Mouse (Mus musculus): ENCODE data around the gene Zcchc9.
"Not testable (repeated sequence)": the region's sequence is repeated elsewhere in the genome, so short reads cannot be mapped to it uniquely, and the experiment has no call there.

Zcchc9 gene

DNA sequence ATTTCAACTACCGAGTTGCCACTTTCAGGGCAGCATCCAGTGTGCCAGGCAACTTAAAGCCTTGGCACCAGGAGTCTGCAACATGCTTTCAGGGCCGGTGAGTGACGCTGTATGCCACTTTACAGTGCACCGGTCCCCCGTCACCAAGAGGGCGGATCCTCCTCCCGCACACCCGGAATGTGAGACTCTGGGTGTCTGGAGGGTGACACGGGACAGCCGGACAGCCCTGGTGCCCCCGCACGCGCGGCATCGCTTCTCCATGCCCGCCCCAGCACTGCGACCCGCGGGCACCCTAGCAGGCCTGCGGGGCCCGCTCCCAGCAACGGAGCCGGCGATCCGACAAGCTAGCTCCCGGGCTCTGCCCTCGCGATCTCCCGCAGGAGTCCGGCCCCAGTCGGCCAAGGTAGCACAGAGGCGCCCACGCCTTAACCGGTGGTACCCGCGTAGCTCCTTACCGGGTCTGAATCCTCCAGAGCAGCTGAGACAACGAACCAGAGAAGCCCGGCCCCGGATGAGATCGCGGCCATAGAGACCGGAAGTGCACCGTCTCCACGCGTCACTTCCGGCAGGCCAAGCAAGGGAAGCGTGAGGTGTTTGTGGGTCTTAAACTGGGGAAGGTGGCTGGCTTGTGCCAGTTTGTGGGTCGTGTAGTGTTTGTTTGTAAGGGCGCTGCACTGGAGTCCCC is at the start of gene Zcchc9:
Zcchc9 (minus strand) TSS at position 551 of the 685 bp plus-strand sequence.
- DNase-seq = peak; percentile 86

DNA sequence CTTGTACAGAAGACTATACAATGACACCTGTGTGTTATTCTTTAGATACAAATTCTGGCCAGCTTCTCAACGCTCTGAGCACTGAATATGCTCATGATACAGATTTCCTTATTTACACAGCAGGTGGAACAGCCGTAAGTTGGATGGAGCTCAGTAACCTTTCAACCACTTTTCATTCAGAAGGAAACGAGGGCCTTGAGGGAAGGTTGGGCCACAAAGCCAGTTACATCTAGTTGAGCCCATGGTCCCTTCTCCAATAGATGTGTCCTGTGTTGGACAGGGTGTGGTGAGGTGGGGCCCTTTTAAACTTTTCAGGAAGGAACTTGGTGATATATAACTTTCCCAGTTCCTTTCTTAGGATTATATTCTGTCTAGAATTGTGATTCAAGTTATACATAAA is 46.9 kb upstream of the Zcchc9 start:
- DNase-seq = no peak

DNA sequence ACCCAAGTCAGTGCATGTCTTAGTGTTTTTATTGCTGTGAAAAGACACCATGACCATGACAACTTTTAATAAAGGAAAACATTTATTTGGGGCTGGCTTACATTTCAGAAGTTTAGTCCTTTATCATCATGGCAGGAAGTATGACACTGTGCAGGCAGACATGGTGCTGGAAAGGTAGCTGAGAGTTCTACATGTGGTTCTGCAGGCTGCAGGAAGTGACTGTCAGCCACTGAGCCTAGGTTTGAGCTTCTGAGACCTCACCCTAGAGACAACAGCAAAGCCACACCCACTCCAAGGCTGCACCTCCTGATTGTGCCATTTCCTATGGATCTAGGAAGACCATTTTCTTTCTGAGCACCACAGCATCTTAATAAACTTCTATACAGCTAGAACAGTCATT is 20.4 kb upstream of the Zcchc9 start:
- no peak for DNase-seq

DNA sequence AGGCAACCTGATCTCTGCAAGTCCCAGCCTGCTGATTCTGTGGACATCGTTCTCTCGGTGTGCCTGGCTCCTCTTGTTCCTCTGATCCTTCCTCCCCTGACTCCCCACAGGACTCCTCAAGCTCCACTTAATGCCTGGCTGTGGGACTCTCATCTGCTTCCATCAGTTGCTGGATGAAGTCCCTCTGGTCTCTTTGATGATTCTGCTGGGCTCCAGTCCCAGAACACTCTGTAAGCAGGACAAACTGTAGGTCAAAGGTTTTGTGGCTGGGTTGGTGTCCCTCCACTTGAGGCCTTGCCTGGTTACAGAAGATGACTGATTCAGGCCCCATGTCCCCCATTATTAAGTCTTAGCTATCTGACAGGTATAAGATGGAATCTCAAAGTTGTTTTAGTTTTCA is 18.6 kb upstream of the Zcchc9 start:
- no peak for DNase-seq

DNA sequence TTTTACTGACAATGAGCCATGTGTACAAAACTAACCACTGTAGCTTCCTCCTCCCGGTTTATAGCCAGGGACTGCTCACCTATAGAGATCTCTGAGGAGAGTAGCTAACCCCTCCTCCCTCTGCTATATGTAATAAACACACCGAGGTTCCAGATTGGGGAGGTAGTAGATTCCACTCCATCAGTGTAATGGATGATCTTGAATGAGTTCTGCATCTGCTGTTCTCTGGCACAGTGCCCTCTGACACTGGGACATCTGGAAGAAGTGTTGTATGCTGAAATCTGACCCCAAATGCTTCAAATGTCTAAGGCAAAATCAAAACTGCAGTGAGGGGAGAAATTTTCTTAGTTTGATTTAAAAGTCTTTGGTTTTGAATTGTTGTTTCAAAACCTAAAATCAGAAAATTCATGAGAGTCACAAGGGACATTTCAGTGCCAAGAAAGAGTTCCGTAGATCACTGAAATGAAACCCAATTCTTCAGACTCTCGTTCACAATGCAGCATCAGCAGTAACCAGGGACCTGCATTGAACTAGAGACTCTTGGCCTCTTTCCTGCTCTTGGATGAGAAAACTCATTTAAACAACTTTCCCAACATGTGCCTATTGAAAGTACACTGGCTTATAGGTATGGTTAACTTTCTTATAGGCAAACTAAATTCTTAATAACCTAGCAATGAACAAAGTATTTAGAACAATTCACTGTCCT is 17.5 kb upstream of the Zcchc9 start:
- DNase-seq = no peak

- DNase-seq = no peak
Measured at GRCm38 (mm10) chr13:91823735-91824134, 16.2 kb upstream of the Zcchc9 start.

DNA sequence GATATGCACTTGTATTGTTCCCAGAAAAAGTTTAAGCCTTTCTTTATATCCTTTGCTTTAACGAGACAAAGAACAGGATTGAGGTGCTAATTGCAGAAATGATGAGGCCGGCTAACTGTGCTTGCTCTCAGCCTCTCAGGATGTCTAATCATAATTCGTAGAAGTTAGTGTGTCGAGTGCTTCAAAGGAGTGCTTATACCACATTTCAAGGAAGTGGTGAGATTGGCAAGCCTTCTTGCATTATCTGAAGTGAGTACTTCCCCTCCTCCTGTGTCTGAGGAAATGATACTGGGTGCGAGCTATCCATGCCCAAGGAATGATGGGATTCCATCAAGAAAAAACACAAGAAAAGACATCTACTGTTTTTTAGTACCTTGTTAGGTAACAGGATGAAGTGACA is 7.2 kb upstream of the Zcchc9 start:
- DNase-seq = no peak

DNA sequence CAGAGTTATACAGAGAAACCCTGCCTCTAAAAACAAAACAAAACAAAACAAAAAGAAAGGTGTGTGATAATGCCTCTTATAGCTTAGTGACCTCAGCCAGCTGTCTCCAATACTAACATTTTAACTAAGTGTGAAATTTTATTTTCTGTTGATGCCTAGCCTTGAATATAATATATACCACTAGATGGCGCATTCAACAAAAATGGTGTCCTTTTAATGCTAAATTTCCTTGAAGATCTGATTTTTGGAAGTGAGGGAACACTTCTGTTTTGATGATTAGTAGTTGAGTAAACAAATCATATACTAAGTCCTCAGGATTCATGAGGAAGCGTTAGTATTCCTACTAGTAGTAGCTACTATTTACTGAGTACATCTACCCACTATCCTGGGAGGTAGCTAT is 2.0 kb upstream of the Zcchc9 start:
- no peak for DNase-seq

GRCm38 (mm10) chr13:91807874-91808575 is 520 bp upstream of the Zcchc9 start:
- DNase-seq = no peak

- no peak for DNase-seq
Measured at GRCm38 (mm10) chr13:91801726-91802125, 5.8 kb downstream of the Zcchc9 start.

DNA sequence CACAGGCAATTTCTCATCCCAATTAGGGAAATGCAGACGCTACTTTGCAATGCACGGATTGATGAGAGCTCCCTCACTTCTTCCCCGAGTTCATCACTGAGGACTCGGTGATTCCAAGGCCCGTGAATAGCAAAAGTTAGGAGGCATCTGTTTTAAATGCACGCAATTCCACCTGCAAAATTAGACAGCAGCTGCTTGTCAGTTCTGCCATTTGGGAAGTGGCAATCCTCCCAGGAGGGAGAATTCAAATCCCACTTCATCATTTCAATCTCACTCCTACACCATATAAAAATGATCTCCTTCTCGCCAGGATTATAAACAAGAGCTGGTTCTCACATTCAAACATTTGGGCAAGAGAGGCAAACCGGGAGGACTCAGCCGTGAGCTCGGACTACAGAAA is 10.1 kb downstream of the Zcchc9 start:
- DNase-seq = no peak

- DNase-seq = no peak
Measured at GRCm38 (mm10) chr13:91796916-91797315, 10.6 kb downstream of the Zcchc9 start.

- no peak for DNase-seq
Measured at GRCm38 (mm10) chr13:91796003-91796402, 11.5 kb downstream of the Zcchc9 start.

DNA sequence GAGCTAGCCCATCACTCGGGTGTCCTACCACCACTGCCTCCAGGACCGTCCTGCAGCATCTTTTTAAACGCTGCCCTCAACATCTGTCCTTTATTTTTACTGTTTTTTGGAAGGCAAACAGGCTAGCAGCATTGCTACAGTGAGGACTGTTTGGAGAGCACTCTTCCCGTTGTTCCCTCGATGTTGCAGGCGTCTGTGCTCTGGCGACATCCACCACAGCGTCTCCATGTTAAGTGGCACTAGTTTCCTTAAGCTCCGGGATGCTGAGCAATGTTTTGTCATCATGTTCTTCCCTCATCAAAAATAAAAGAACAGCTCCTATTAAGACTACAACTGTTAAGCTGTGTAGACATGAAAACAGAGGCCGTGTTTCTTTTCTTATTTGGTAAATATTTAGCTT is 11.9 kb downstream of the Zcchc9 start:
- no peak for DNase-seq

- no peak for DNase-seq
Measured at GRCm38 (mm10) chr13:91794926-91795436, 12.5 kb downstream of the Zcchc9 start.

- DNase-seq = no peak
Measured at GRCm38 (mm10) chr13:91792035-91792434, 15.5 kb downstream of the Zcchc9 start.

- no peak for DNase-seq
Measured at GRCm38 (mm10) chr13:91779892-91780291, 27.6 kb downstream of the Zcchc9 start.

DNA sequence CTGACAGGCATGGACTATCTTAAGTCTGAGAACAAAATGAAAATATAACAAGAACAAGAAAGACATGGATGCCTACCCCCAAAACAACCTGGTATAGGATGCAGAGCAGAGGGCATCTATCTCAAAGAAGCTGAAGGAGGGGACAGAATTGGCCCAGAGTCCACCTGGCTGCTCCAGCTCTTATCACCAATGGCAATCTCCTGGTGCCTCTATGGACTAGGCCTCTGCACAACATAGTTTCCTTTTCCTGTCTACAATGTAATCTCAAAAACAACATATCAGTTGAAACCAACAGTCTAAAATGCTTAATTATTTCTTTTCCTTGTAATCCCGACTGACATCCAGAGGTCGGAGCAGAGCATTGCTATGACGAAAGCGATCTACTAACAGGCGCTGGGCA is 29.4 kb downstream of the Zcchc9 start:
- DNase-seq = no peak

DNA sequence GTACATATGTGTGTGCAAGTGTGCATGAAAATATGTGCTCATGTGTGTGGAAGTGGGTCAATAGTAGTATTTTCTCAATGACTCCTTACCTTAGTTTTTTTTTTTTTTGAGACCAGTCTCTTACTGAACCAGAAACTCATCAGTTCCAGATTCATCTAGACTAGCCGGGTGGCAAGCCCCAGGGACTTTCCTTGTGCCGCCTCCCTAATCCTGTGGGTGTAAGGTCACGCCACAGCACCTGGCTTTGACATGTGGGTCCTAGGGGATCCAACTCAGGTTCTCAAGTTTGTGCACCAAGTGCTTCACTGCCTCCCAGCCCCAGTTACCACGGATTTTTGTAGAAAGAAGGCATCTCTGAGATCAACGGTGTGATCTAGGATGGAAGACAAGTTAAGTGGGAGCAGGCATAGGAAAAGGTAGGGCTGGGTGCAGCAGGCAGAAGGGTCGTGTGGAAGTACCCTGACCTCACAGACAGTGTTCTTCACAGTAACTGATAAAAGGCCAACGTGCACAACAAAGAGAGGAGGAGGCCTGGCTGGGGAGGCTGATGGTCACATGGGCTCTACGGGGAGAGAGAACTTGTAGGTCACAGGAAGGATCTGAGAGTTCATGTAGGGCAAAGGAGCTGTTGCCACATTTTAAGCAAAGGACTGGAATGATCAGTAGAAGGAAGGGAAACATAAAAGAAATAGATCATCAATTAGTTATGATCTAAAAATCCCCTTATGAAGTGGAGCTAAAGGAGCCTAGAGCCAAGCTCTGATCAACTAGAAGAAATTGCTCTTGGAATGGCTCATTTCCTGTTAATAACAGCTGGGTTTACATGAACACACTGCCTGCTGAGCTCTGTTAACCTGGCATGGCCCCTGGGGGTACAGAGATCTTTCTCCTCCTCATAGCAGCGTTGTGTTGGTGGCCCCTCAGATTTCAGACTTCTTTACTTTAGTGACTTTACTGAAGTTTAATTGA is 38.5 kb downstream of the Zcchc9 start:
- no peak for DNase-seq

GRCm38 (mm10) chr13:91765627-91766026 is 41.9 kb downstream of the Zcchc9 start:
- no peak for DNase-seq

GRCm38 (mm10) chr13:91763654-91764053 is 43.9 kb downstream of the Zcchc9 start:
- not testable (repeated sequence) for DNase-seq

DNA sequence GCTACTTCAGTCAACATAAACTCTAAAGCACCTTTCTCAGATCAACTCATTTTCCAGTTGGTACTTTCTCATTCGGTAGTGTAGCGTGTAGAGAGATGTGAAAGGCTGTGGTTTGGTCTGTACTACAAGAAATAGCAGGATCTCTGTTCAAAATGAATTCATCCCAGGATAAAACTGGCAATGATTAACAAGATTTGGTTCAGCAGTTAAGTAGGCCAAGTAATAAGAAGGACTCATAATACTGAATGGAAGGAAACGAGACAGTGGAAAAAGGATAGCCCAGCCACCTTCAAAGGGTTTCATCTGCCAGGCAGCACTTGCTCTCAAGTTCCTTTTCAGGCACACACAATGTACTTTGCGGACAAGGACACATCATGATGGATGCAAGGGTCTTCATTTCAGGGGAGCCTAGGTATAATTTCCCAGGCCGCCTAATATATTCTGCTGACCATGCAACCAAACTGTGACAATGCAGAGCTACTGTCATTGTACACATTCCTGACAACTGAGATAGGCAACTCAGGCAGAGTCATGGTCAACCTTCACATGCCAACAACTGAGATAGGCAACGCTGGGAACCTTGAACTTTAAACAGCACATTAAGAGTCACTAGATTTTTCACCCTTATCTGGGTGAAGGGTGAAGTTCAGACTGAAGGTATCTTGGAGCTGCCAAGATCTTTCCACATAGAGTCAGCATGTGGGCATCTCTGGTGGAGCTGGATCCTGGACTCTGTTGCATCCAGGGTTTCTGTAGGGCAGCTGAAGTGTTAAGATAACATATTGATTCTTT is 45.7 kb downstream of the Zcchc9 start:
- peak; percentile 57 for DNase-seq

Data from kidney, adult 11 months (tissue).